Mouse (Mus musculus): Measurements from ENCODE around the gene Mrpl22.
"Not testable (repeated sequence)": the region's sequence is repeated elsewhere in the genome, so short reads cannot be mapped to it uniquely, and the experiment has no call there.

The Mrpl22 gene

DNA sequence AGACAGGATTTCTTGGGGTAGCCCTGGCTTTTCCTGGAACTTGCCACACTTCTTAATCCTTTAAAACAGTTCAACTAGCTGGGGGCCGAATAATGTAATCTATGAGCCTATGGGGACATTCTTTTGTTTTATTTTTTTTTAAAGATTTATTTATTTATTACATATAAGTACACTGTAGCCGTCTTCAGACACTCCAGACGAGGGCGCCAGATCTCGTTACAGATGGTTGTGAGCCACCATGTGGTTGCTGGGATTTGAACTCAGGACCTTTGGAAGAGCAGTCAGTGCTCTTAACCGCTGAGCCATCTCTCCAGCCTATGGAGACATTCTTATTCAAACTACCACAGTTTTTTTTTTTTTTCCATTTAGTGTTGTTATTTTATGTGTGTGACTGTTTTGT, 8.5 kb downstream of the Mrpl22 start:
- in situ Hi-C loops (cut with MboI, MseI): not testable (repeated sequence)

DNA sequence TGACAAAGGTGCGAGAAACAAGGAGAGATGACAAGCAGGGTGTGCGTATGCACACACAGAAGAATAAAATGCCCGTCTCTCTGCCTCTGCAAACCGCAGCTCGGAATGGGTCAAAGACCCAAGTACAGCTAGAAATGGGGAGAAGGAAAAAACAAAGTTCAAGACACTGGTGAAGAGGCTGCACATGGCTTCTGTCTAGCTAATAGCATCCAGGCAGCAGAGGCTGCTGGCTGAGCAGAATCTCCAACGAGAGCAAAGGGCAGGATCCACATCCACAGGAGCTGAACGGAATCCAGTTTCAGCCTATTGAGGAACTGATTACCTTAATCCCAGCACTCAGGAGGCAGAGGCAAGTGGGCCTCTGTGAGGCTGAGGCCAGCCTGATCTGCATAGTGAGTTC, 9.3 kb downstream of the Mrpl22 start:
- in situ Hi-C loops (cut with MboI, MseI): no loop called here

DNA sequence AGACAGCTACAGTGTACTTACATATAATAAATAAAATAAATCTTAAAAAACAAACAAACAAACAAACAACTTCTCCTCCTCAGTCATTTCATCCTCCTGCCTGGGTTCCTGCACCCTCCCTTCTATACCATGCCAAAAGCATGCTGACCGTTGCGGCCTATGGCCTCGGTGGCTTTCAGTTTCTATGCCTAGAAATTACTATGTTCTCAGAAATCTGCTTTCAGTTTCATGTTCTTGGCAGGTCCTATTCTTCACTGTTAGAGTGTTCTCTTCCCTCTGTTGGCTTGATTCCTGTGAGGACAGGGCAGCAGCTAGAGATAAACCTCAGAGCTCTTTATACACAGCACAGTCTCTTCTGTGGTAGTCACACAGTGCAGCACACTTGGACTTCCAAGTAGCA, 12.1 kb downstream of the Mrpl22 start:
- in situ Hi-C loops (cut with MboI, MseI): no loop called here

GRCm38 (mm10) chr11:58189675-58190074, 18.2 kb downstream of the Mrpl22 start:
- in situ Hi-C loops (cut with MboI, MseI): loop anchor here (5.0 kb wide), 1 partner anchor 33 kb away; no protein-coding TSS in a partner anchor

DNA sequence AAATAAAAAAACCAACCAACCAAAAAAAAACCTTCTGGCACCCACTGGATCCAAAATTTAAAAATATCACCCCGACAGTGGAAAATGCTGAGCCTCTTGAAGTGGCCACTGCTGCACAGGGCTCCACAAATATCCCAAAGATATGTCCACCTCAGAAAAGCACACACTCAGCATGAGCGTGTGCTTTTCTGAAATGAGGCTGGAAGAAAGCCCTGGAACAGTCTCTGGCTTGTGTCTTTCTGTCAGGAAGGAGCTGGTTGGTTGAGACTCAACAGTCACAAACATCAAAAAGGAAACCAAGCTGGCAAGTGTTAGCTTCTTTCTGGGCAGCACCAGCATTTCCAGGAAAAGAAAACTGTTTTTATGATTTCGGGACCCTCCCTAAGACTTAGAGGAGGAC, 21.9 kb downstream of the Mrpl22 start:
- in situ Hi-C loops (cut with MboI, MseI): no loop called here

DNA sequence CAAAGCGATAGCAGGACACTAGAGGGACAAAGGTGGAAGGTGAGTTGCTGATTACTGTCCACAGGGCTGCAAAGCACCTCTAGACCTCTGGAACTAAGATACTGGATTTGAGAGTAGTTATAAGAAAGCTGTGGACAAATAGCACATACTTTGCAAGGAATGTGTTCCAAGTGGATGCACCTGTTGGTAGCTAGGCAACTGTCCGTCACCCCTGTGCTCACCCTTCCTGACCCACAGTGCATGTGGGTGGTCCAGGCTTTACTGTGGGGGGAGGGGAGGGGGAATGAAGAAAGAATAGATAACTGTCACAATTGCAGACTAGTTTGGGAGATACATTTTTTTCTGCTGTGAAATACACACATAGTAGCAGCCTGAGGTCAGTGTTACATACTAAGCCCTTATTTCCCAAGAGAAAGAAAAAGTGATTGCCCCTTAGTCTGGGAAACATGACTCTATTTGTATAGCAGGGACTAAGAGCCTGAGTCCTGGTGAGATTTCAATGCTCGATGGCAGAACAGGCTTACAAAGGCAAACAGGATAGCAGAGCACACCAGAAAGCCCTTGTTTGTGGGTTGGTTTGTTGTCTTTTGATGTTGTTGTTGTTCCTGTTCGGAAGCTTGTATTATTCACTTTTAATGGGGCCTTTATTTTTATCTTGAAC, 22.5 kb downstream of the Mrpl22 start:
- in situ Hi-C loops (cut with MboI, MseI): no loop called here

DNA sequence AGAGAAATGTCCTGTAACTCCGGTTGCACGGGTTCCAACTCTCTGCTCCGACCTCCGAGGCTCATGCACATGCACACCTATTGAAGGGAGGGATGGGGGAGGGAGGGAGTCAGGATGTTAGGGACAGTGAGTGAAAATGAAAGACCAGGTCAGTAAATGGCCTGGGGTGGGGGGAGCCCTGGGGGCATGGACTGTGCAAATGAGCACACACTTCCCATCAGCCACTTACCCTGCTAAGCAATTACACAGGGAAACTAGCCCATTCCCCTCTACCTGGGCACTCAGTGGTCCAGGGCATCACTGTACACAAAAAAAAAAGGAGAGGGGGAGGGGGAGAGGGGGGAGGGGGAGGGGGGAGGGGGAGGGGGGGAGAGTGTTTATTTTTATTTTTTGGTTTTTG, 27.2 kb downstream of the Mrpl22 start:
- in situ Hi-C loops (cut with MboI, MseI): no loop called here

- in situ Hi-C loops (cut with MboI, MseI): not testable (repeated sequence)
Measured at GRCm38 (mm10) chr11:58199229-58200037, 28.0 kb downstream of the Mrpl22 start, which contains the start of the genes Igtp and Irgm2. TSS of gene Igtp (plus strand) at chr11:58199556. TSS of gene Irgm2 (plus strand) at chr11:58199618.

DNA sequence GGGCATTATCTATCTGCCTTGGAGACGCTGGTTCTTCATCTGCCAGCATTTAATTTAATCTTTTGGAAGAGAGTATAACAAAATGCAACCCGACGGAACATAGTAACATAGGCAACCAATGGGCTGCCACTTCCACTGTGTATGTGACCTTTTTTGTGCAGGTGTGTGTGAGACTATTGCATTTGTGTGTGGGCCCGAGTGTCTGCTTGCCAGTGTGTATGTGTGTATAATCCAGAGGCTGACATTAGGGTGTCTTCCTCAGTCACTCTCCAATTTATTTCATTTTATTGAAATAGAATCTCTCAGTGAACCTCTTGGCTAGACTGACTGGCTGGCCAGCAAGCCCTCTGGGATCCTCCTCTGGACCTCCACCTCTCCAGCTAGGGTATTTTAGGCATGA, 28.8 kb downstream of the Mrpl22 start:
- in situ Hi-C loops (cut with MboI, MseI): no loop called here

DNA sequence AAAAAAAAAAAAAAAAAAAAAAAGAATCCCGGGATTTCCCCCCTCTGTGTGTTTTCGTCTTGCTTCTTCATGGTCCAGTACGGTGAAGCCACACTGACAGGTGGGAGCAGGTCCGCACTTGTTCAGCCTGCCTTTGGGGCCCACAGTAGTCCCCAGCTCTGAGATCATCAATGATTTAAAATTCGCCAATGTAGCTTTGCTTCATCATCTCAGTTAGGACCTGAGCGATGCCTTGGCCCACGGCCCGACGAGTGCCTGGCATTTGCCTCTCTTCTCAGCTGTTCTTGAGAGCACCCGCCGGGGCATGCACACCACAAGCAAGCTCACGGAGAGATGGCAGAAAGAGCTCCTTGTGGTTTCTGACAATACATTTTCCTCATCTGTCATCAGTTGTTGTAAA, 29.6 kb downstream of the Mrpl22 start:
- in situ Hi-C loops (cut with MboI, MseI): no loop called here

- in situ Hi-C loops (cut with MboI, MseI): no loop called here
Measured at GRCm38 (mm10) chr11:58210321-58210886, 38.9 kb downstream of the Mrpl22 start.

DNA sequence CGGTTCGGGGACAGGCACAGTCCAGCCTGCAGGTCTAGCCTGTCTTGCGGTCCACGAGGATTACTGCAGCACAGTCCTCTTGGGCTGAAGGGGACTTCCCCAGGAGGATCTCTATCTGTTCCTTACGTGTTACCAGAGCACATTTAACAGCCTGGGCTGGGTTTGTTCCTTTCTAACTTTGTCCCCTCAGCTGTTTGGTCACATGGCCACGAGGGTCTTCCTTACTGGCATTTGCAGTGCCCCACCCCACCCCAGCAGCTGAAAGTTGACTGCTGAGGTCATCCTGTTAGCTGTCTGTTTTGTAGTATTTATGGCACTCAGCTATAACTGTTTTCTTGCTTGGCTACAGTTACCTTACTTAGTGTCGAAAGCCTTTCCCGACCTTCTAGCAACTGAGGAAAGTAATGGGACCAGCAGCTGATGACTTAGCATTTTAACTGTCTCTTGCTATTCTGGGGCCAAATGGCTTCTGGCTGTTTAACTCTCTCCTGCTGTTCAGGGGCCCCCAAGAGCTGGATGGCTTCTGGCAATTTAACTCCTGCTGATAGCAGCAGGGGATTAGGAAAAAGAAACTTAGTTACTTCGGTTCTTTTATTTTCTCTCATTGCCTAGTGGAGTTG, 39.7 kb downstream of the Mrpl22 start:
- in situ Hi-C loops (cut with MboI, MseI): no loop called here

DNA sequence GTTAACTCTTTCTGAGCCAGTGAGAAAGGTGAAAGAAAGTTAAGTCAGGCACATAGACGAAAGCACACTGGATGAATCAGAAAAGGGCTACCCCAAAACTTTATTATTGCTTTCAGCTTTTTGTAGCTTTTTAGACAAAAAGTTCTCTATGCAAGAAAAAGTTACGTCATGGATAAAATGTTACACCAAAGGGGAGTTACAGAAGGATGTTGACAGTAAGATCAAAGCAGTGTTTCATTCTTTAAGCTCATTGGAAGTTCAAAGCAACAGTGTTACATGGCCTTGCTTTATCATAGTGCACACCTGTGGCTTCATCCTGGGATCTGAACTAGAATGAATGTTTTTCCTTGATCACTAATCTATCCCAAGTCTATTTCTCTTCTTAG, 40.2 kb downstream of the Mrpl22 start:
- in situ Hi-C loops (cut with MboI, MseI): no loop called here

DNA sequence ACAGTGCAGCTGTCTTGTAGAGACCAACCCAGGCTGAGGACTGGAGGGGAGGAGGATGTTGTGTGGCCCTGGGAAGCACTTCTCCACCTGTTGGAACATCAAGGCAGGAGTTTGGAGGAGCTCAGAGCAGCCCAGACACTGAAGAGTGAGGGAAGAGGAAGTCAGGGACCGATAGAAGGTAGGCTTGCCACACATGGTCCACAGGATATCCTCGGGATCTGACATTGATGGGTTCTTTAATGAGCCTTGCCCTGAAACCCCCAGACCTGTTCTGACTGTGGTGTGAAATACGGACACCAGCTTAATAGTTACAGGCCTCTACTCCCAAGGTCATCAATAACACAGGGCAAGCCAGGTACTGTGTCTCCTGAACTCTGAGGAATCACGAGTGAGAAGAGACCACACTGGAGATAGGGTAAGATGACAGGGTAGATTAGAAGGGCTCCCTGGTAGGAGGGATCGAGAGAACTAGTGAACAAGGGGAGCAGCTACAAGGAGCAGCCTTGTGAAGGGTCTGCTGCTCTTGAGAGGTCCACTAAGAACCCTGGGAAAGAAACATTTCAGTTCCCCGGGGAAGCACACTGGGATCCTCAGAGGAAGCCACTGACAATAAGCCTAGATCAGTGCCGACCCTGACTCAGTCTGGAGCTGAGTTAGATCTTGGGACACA, 42.3 kb downstream of the Mrpl22 start:
- in situ Hi-C loops (cut with MboI, MseI): no loop called here

DNA sequence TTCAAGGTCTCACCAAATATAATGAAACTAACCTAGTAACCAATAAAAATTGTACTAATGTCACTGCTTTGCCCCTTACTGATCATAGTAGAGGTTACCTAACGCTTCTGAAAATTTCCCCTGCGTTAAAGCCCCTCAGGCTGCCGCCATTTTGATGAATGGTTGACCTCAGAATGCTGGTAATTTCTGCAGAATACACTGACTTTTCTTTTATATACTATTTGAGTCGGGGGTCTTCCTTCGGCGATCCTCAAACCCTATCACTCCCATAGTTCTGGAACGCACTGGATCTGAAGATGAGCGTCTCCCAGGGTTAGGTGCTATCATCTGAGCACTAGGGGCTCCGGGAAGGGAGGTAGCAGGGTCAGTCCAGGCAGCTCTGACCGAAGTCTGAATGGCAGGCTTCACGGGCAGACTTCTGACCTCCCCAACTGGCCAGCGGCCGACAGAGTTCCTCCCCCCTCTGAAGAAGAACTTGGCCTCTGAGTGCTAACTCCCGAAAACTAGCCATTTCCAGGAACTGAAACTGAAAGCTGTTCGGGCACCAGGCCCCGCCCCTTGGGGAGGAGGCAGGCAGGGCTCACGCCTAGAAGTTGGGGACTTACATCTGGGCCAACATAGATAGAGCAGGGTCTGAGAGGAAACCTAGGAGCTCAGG, 43.1 kb downstream of the Mrpl22 start:
- in situ Hi-C loops (cut with MboI, MseI): no loop called here

GRCm38 (mm10) chr11:58215049-58215430, 43.6 kb downstream of the Mrpl22 start:
- in situ Hi-C loops (cut with MboI, MseI): not testable (repeated sequence)

GRCm38 (mm10) chr11:58215814-58216213, 44.4 kb downstream of the Mrpl22 start:
- in situ Hi-C loops (cut with MboI, MseI): no loop called here

DNA sequence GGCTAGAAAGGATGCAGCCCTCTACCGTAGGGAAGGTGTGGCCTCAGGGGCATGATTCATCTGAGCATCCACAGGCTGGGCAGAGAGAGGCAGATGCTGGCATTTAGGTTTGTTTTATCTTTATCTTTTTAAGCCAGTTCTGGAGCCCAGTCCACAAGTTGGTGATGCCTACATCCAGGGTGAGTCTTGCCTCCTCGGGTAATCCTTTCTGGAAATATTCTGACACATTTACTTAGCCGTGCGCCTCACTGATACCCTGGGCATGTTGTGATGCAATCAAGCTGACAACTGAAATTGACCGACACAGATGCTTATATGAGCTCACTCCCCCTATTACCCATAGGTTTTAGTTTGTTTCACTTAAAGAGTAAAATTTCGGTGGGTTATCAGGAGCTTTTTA, 45.4 kb downstream of the Mrpl22 start:
- in situ Hi-C loops (cut with MboI, MseI): no loop called here

DNA sequence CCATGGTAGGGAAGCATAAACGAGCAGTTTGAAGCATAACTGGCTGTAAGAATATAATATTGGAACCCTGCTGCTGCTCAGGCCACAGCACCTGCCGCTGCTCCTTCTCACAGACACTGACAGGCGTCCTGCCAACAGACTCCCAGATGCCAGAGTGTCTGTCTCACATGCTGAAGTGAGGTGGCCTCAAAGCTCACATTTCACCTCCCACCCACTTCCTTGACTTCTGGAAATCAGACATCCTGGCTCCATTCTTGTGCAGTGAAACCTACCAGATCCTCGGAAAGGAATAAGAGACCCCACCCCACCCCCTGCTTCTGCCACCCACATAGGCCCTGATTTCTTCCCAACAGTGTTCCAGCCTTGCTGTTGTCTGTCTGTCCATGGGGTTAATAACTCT, 52.3 kb downstream of the Mrpl22 start:
- in situ Hi-C loops (cut with MboI, MseI): loop anchor here (5.0 kb wide), 1 partner anchor 36 kb away; no protein-coding TSS in a partner anchor

DNA sequence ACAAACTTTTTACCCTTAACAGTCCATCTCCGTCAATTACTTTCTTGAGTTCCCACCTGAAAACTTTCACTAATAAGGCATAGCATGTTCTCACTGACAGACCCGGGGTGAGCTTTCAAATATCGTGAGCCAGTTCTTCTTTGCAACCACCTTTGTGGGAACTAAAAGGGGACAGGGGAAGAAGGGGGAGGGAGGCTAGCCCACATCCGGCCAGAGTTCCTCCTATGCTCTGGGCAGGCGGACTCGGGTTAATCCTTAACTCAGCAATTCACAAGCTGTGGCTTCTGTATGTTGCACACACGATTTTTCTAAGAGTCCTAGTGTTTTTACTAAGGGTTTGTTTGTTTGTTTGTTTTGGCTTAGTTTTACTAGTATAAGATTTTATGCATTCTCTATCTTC, 52.9 kb downstream of the Mrpl22 start:
- in situ Hi-C loops (cut with MboI, MseI): loop anchor here (5.0 kb wide), 1 partner anchor 37 kb away; no protein-coding TSS in a partner anchor

DNA sequence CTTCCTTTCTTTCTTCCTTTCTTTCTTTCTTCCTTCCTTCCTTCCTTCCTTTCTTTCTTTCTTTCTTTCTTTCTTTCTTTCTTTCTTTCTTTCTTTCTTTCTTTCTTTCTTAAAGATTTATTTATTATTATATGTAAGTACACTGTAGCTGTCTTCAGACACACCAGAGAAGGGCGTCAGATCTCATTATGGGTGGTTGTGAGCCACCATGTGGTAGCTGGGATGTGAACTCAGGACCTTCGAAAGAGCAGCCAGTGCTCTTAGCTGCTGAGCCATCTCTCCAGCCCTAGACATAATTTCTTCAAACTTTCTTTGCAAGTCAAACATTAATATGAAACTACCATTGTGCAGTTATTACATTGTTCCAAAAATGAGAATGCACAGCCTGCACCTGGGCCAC, 53.4 kb downstream of the Mrpl22 start:
- in situ Hi-C loops (cut with MboI, MseI): loop anchor here (5.0 kb wide), 1 partner anchor 38 kb away; no protein-coding TSS in a partner anchor

All from regulatory T cell (primary cell).